Mouse (Mus musculus) liver, adult 2 months (tissue): ENCODE data around the gene Rab31.

Experiments
- CTCF ChIP-seq: fragments of 200-500 bp; IDR thresholded peaks from 2 replicates; pipeline ENCODE4 v1.5.1; 2011; ENCODE audit warnings: low read depth, low read length, control low read depth
- POLR2A ChIP-seq: fragments of 200-500 bp; IDR thresholded peaks from 2 replicates; pipeline ENCODE4 v1.6.1; 2011; ENCODE audit warnings: low read length, control low read depth; ENCODE audit not compliant: insufficient read depth; ENCODE audit errors: extremely low read depth

DNA sequence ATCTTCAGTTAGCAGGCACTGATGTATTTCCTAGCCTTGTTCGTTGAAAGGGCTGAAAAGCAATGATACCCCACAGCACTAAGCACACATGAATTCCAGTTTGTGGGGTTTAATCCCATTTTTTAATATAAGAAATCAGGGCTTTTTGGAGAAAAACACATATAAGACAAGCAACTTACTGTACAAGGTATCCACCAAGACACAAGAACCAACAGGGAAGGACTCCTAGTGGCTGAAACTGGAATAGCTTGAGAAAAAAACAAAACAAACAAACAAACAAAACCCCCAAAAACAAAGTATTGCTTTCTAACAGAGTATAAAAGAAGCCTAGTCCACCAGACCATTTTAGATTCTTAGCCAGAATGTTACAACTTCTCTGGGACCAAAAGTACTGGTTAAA lies 94.8 kb downstream of the Rab31 start:
- no peak for TF ChIP-seq POLR2A
- no peak for TF ChIP-seq CTCF
